Mouse (Mus musculus) erythroblast, embryonic 14.5 days (primary cell): ENCODE measurements at regions not wholly inside any gene's neighbourhood (a gene's known extent, or its start where the extent isn't known, plus 50 kb on each side); places are given as distances from the start of the nearest gene placed in this dataset.

Source experiments
- GATA1 ChIP-seq: IDR thresholded peaks from 2 replicates; pipeline ENCODE4 v1.6.1; 2012; ENCODE audit warnings: low read length, inconsistent platforms, mixed read lengths
- TAL1 ChIP-seq: IDR thresholded peaks from 3 replicates; pipeline ENCODE4 v1.6.1; 2012; ENCODE audit warnings: low read length, inconsistent platforms, mixed read lengths

DNA sequence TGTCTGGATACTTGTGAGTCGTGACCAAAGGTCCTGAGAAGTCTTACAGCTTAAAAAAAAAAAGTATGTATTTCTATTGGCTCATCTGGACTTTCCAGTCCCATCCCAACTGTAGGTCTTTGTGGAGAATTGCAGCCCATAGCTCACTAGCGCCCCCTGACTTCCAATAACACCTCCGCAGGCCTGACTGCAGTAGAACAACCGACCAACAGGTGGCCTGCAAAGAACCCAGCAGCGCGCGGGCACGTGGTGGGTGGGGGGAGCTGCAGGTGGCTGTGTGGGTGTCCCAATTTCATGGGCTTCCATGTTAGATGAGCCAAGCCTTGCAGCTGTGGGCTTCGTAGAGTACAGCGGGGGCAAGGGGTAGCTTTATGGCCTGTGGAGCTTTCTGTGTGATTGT, 178.7 kb upstream of the Spdye4c start:
- no peak for TF ChIP-seq TAL1
- TF ChIP-seq GATA1, result no peak
